In genomic region chr8:95633262-95634062, GRCm38 (mm10) we compare ENCODE assay signal across 8 mouse cellular contexts. TPM values are rescaled to one million over a fixed set of nuclear protein-coding genes. Genes with fewer than 3 reads are reported as not detected.
DNase-seq lines count a peak whose midpoint lies in the region; ATAC-seq lines count a peak whose summit lies in the region.

Gins3 (plus strand) TSS chr8:95633453.

- peaks cover 4% of the 10 kb centered on the region; the same call in 1 of the 2 replicates for H3K36me3 ChIP-seq in heart, embryonic 14.5 days (ENCODE audit: control insufficient read depth, insufficient read depth, low read length)
- peaks cover 7% of the 10 kb centered on the region for H3K36me3 ChIP-seq in liver, embryonic 13.5 days
- no peaks in the 10 kb centered on the region for H3K36me3 ChIP-seq in stomach, embryonic 16.5 days (ENCODE audit: control insufficient read depth, insufficient read depth, low read length)

- H3K4me1 ChIP-seq in heart, embryonic 14.5 days (ENCODE audit: control insufficient read depth in 2 of 2, insufficient read depth in 2 of 2, low read length in 2 of 2) = peaks cover 4 to 9% of the 10 kb centered on the region in 2 experiments; a peak in 3 of 4 replicates
- H3K4me1 ChIP-seq in liver, embryonic 13.5 days (replicated peaks) = peaks cover 22% of the 10 kb centered on the region
- peaks cover 7% of the 10 kb centered on the region; the same call in 1 of the 2 replicates for H3K4me1 ChIP-seq in stomach, embryonic 16.5 days (ENCODE audit: control insufficient read depth, insufficient read depth, low read length)

- peak within 1 kb of the TSS; percentile 18 to 46; a peak in 1 of 4 replicates for H3K27ac ChIP-seq in heart, embryonic 14.5 days (replicated peaks in 1 of 2; ENCODE audit: control insufficient read depth in 1 of 2, insufficient read depth in 1 of 2, low read depth in 2 of 2, low read length in 2 of 2)
- peak within 1 kb of the TSS; percentile 67 for H3K27ac ChIP-seq in liver, embryonic 13.5 days
- H3K27ac ChIP-seq in stomach, embryonic 16.5 days (ENCODE audit: low read length) = no peak within 1 kb of the TSS

- H3K27me3 ChIP-seq in heart, embryonic 14.5 days (ENCODE audit: control insufficient read depth, insufficient read depth, low read length) = no peaks in the 10 kb centered on the region
- H3K27me3 ChIP-seq in liver, embryonic 13.5 days = 0 out of 2 replicates have a peak, but pooled peaks cover 3% of the 10 kb centered on the region
- peaks cover 4% of the 10 kb centered on the region; the same call in 1 of the 2 replicates for H3K27me3 ChIP-seq in stomach, embryonic 16.5 days (ENCODE audit: control insufficient read depth, insufficient read depth, low read length)

- peak; percentile 93 for DNase-seq in CD4-positive helper T cell, adult 2 months (ENCODE audit: low read depth, low spot score)
- DNase-seq in brain, embryonic 18.5 days (ENCODE audit: low read depth, low spot score) = peak; percentile 82
- DNase-seq in kidney, postnatal 14 days = peak; percentile 95
- peak; percentile 89 for DNase-seq in liver, embryonic 13.5 days
- peak; percentile 98 for DNase-seq in neural tube, embryonic 10.5 days (ENCODE audit: extremely low spot score, low spot score)

- H3K4me2 ChIP-seq in heart, embryonic 14.5 days (ENCODE audit: low read length) = peak within 1 kb of the TSS; percentile 89
- peak within 1 kb of the TSS; percentile 85 for H3K4me2 ChIP-seq in liver, embryonic 13.5 days
- peak within 1 kb of the TSS; percentile 75 for H3K4me2 ChIP-seq in stomach, embryonic 16.5 days (ENCODE audit: low read depth, low read length)

- ATAC-seq in erythroid progenitor cell, adult 5-6 weeks (replicated peaks; ENCODE audit: low FRiP score, poor library complexity, severe bottlenecking) = peak; percentile 94
- ATAC-seq in heart, embryonic 14.5 days (ENCODE audit: insufficient number of reproducible peaks, insufficient read depth, low FRiP score, low read depth) = peak; percentile 86
- peak; percentile 92 for ATAC-seq in liver, embryonic 13.5 days (ENCODE audit: low read depth)
- peak; percentile 94 for ATAC-seq in stomach, embryonic 16.5 days (ENCODE audit: insufficient read depth, low FRiP score)

- H3K9me3 ChIP-seq in heart, embryonic 14.5 days (ENCODE audit: control insufficient read depth, low read length) = no peaks in the 10 kb centered on the region
- no peaks in the 10 kb centered on the region for H3K9me3 ChIP-seq in liver, embryonic 13.5 days (replicated peaks)
- no peaks in the 10 kb centered on the region for H3K9me3 ChIP-seq in stomach, embryonic 16.5 days (replicated peaks; ENCODE audit: control insufficient read depth, low read length)

- H3K4me3 ChIP-seq in heart, embryonic 14.5 days (ENCODE audit: control insufficient read depth in 1 of 2, insufficient read depth in 1 of 2, low read depth in 1 of 2, low read length in 2 of 2) = peak within 1 kb of the TSS; percentile 68 to 88
- H3K4me3 ChIP-seq in liver, embryonic 13.5 days (replicated peaks) = peak within 1 kb of the TSS; percentile 88
- H3K4me3 ChIP-seq in stomach, embryonic 16.5 days (replicated peaks; ENCODE audit: low read length) = peak within 1 kb of the TSS; percentile 85

- WGBS in heart, embryonic 14.5 days = under 1% methylated on average over 52 of the region's 52 CpGs
- under 1% methylated on average over 52 of the region's 52 CpGs for WGBS in liver, embryonic 13.5 days (ENCODE audit: insufficient replicate concordance)
- under 1% methylated on average over 52 of the region's 52 CpGs for WGBS in stomach, embryonic 16.5 days

- peak within 1 kb of the TSS; percentile 77 for H3K9ac ChIP-seq in heart, embryonic 14.5 days (ENCODE audit: low read length)
- peak within 1 kb of the TSS; percentile 90 for H3K9ac ChIP-seq in liver, embryonic 13.5 days
- peak within 1 kb of the TSS; percentile 81 for H3K9ac ChIP-seq in stomach, embryonic 16.5 days (ENCODE audit: low read length)

RNA-seq across cellular contexts. Expression of gene Gins3, which starts in this region (rescaled TPM):
- total RNA-seq in erythroid progenitor cell, adult 5-6 weeks (2015; ENCODE audit: low replicate concordance) = 18.9 and 34.6 TPM in 2 replicates
- 41.4 and 54.2 TPM in 2 replicates for total RNA-seq in erythroid progenitor cell, adult 5-6 weeks (2017; ENCODE audit: low replicate concordance)
- polyA plus RNA-seq in heart, embryonic 14.5 days (2014; fragmentation: Nextera tagmentation; extraction: Ambion mirVana) = 13.8 and 13.9 TPM in 2 replicates
- polyA plus RNA-seq in liver, embryonic 13.5 days (2015; fragmentation: Nextera tagmentation; extraction: Ambion mirVana) = 11.2 and 13.2 TPM in 2 replicates
- 15.8 and 16.1 TPM in 2 replicates for polyA plus RNA-seq in stomach, embryonic 16.5 days (2015; fragmentation: Nextera tagmentation; extraction: Ambion mirVana)
